Mouse (Mus musculus) erythroblast, embryonic 14.5 days (primary cell): Measurements from ENCODE around the gene Tbc1d10c. TPM values are rescaled to one million over a fixed set of nuclear protein-coding genes. Genes with fewer than 3 reads are reported as not detected.

ENCODE experiments used
- H3K27me3 ChIP-seq: 2 replicates; pipeline ENCODE4 v1.6.1; 2012; ENCODE audit warnings: inconsistent platforms; ENCODE audit not compliant: control insufficient read depth
- H3K36me3 ChIP-seq: 2 replicates; pipeline ENCODE4 v1.6.1; 2012; ENCODE audit warnings: mild to moderate bottlenecking, inconsistent platforms; ENCODE audit not compliant: control insufficient read depth
- H3K4me1 ChIP-seq: 2 replicates; pipeline ENCODE4 v1.6.1; 2012; ENCODE audit warnings: inconsistent platforms; ENCODE audit not compliant: control insufficient read depth
- H3K4me3 ChIP-seq: replicated peaks from 2 replicates; pipeline ENCODE3; 2012; ENCODE audit warnings: moderate library complexity, mild to moderate bottlenecking, inconsistent platforms
- H3K9me3 ChIP-seq: 2 replicates; pipeline ENCODE4 v1.6.1; 2012; ENCODE audit warnings: low read length, inconsistent platforms, mixed read lengths; ENCODE audit not compliant: control insufficient read depth
- GATA1 ChIP-seq: IDR thresholded peaks from 2 replicates; pipeline ENCODE4 v1.6.1; 2012; ENCODE audit warnings: low read length, inconsistent platforms, mixed read lengths
- TAL1 ChIP-seq: IDR thresholded peaks from 3 replicates; pipeline ENCODE4 v1.6.1; 2012; ENCODE audit warnings: low read length, inconsistent platforms, mixed read lengths
- polyA plus RNA-seq: library from polyadenylated mRNA; stranded (reverse); fragments of >175 nt; gene quantifications from 2 replicates; pipeline ENCODE4 v1.2.3, GENCODE M21; 2012

The Tbc1d10c gene
- polyA plus RNA-seq, 1 experiment, result 0.18 TPM

DNA sequence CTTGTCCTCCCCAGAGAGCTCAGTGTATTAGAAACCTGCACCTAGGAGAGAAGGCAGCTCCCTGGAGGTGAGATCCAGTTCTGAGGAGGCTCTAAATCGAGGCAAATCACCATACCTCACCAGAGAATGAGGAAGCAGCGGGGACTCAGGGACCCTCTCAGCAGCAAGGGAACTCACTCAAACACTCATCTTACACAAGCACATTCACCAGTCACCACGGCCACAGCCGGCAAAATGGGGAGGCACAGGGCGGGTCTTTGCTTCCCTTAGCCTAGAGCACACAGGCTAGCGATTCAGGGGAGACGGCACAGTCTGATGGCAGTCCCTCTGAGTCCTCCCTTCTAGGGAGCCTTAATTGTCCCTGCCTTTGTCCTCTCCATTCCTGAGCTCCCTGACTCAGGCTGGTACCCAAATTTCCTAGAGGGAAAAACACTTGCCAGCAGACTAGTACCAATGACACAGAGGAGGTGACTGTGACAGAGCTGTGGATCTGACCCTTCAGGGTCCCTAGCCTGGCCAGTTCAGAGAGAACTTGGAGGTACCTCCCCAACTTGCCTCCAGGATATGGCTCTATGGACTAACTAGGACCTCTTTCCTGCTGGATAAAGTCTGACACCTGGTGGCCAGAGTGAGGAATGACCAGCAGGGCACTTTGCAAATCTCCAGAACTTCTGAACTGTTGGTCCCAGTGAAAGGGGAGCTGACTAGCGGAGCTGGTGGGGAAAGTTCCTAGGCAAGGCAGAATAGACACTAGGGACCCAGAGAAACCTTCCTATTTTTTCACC is 37.0 kb upstream of the Tbc1d10c start:
- no peaks in the 10 kb centered on the region for H3K36me3 ChIP-seq
- H3K9me3 ChIP-seq, result no peaks in the 10 kb centered on the region
- no peak overlapping the region for H3K4me3 ChIP-seq
- no peak for TF ChIP-seq GATA1
- TF ChIP-seq TAL1, result no peak
- peaks cover 37% of the 10 kb centered on the region for H3K27me3 ChIP-seq
- peaks cover 45% of the 10 kb centered on the region for H3K4me1 ChIP-seq

DNA sequence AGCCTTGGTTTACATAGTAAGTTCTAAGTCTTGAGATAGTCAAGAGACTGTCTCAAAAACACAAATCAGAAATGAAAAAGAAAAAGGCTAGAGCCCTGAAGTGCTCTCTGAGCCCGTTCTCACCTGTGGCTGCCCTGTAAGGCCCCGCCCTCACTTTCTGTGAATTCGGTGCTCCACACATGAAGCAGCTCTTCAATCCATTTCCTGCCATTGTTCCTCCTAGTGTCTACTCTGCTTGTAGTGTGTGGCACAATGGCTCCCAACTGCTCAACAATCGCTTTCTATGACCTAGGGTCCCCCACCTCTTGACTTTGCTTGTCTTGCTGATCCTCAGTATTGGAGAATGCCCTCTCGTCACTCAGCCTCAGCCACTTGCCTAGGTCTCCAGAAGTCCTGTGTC is 36.4 kb upstream of the Tbc1d10c start:
- Histone ChIP-seq H3K9me3 (no peaks in the 10 kb centered on the region), H3K27me3 (peaks cover 44% of the 10 kb centered on the region), H3K4me3 (no peak overlapping the region), H3K36me3 (no peaks in the 10 kb centered on the region), H3K4me1 (peaks cover 45% of the 10 kb centered on the region)
- no peak for TF ChIP-seq GATA1

DNA sequence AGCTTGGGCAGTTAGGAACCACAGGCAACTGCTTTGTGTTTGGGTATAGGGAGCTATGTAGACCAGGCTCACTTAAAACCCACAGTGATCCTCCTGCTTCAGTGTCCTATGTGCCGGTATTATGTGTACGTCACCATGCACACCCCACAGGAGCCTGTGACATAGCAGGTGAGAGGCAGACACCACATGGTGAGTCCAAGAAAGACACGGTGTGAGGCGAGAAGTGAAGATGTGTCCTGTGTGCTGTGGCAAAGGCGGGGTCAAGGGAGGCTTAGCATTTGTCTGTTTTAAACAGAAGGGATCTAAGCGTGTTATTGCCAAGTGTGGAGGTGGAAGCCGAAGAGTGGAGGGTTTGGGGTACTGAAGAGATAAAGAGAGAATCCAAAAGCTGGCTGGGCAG is 35.7 kb upstream of the Tbc1d10c start:
- Histone ChIP-seq H3K36me3 (no peaks in the 10 kb centered on the region), H3K4me3 (no peak overlapping the region), H3K9me3 (no peaks in the 10 kb centered on the region), H3K27me3 (peaks cover 50% of the 10 kb centered on the region), H3K4me1 (peaks cover 42% of the 10 kb centered on the region)
- TF ChIP-seq GATA1 (no peak), TAL1 (no peak)

DNA sequence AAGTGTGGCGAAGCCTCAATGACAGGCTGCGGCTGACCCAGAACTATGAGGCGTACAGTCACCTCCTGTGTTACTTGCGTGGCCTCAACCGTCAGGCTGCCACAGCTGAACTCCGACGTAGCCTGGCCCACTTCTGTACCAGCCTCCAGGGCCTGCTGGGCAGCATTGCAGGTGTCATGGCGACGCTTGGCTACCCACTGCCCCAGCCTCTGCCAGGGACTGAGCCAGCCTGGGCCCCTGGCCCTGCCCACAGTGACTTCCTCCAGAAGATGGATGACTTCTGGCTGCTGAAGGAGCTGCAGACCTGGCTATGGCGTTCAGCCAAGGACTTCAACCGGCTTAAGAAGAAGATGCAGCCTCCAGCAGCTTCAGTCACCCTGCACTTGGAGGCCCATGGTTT is 31.1 kb upstream of the Tbc1d10c start:
- Histone ChIP-seq H3K9me3 (no peaks in the 10 kb centered on the region), H3K4me1 (peaks cover 29% of the 10 kb centered on the region), H3K4me3 (no peak overlapping the region), H3K27me3 (peaks cover 83% of the 10 kb centered on the region), H3K36me3 (no peaks in the 10 kb centered on the region)
- TF ChIP-seq TAL1 (no peak), GATA1 (no peak)

DNA sequence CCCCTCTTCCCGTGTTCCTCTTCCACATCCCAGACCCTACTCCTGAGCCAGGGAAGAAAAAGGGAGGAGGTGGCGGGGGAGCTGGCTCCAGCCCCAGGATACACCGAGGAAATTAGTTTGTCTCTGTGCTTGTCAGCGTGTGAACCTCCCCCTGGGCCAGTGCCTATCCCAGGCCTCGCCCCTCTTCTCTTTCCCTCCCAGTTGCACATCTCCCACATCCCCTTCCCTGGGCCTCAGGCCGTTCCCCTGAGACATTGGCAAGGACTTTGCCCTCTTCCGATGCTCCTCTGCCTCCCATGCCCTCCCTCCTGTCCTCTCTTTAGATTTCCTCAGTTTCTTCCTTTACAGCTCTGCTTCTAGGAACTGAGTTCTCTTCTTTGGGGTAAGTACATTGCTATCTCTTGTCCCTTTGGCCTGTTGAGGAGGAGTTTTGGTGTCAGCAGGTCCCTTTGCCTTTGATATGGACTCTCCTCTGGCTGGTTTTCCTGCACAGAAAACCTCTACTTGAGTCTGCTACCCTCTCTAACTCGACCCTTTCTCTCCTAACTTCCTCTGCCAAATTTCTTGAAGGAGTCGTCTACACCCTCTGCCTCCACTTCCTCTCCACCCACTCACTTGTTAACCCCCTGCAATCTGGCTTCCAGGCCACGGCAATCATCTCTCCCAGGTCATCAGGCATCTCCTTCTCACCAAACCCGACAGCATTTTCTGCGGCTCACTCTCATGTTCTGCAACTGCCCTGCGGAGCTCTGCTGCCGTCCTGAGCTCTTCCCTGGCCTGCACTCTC is 30.1 kb upstream of the Tbc1d10c start:
- Histone ChIP-seq H3K9me3 (no peaks in the 10 kb centered on the region; the same call in 1 of the 2 replicates), H3K27me3 (peaks cover 85% of the 10 kb centered on the region), H3K4me3 (no peak overlapping the region), H3K4me1 (peaks cover 29% of the 10 kb centered on the region), H3K36me3 (no peaks in the 10 kb centered on the region)
- TF ChIP-seq TAL1 (no peak), GATA1 (no peak)

DNA sequence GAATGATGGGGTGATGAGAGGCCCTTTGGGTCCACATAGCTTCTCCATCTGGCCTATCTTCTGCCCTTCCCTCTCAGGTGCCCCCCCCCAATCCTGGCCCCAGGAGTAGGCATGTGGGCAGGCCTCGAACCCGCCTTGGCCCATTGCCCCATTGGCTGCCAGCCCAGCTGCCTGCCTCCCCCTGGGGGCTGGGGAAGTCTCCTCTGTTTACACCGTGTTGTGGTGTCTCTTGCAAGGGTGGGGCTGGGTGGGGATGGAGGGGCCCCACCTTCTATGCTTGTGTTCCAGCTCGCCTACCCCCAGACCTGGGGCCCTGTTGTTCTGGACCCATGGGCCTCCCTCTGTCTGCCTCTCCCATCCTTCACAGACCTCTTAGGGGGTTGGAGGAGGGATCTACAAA is 29.3 kb upstream of the Tbc1d10c start:
- TF ChIP-seq TAL1 (no peak), GATA1 (no peak)
- H3K27me3 ChIP-seq, result peaks cover 87% of the 10 kb centered on the region

DNA sequence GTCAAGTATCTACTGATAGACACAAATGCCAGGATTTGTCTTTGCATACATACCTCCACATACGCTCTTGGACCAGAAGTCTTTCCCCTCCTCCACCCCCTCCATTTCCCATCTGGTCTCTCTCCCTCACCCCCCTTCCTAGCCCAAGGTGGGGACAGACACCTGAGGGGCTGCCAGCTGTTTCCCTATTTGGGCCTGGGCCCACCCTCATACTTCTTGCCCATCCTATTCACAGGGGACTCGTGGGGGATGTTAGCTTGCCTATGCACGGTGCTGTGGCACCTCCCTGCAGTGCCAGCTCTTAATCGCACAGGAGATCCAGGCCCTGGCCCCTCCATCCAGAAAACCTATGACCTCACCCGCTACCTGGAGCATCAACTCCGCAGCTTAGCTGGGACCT is 28.9 kb upstream of the Tbc1d10c start:
- Histone ChIP-seq H3K4me1 (peaks cover 31% of the 10 kb centered on the region), H3K36me3 (no peaks in the 10 kb centered on the region), H3K9me3 (peaks cover 1% of the 10 kb centered on the region; the same call in 1 of the 2 replicates), H3K27me3 (peaks cover 89% of the 10 kb centered on the region), H3K4me3 (no peak overlapping the region)
- TF ChIP-seq GATA1 (no peak), TAL1 (no peak)

More for the DNA sequence above, 29.3 kb upstream of the Tbc1d10c start:
- Histone ChIP-seq H3K36me3 (no peaks in the 10 kb centered on the region), H3K9me3 (no peaks in the 10 kb centered on the region; the same call in 1 of the 2 replicates), H3K4me3 (no peak overlapping the region), H3K4me1 (peaks cover 29% of the 10 kb centered on the region)

DNA sequence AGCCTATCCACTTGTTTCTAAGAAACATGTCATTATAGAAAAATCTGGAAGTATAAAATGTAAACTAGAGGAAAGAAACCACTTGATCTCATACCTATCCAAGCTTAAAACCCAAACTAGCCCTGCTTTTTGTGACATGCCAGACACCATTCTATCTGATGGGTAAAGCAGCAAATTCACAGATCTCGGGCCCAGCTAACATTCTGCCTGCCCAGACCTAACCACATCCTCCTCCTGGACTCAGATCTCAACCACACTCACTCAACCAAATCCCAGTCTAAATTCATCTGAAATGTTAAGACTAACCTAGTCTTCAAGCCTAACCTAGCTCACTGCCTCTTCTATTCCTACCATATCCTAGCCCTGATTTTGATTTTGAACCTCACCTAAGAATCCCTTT is 27.7 kb upstream of the Tbc1d10c start:
- Histone ChIP-seq H3K4me1 (peaks cover 35% of the 10 kb centered on the region), H3K27me3 (peaks cover 97% of the 10 kb centered on the region), H3K36me3 (no peaks in the 10 kb centered on the region), H3K9me3 (peaks cover 5% of the 10 kb centered on the region; the same call in 1 of the 2 replicates), H3K4me3 (no peak overlapping the region)
- TF ChIP-seq GATA1 (no peak), TAL1 (no peak)

DNA sequence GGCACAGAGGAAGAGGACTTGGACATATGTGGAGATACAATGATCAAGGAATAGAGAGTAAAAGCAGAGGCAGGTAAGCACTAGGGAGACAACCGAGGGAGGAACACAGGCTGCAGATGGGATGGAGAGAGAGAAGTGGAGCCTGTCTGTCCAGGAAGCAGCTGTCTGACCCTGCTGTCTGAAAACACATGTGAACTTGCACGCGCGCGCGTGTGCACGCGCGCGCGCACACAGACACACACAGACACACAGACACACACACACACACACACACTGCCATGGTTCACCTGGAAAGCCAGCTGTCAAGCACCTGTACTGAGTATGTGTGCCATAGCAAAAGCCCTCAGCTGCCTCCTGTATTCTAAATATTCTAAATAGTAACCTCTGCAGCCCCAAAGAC is 27.2 kb upstream of the Tbc1d10c start:
- Histone ChIP-seq H3K27me3 (peaks cover 98% of the 10 kb centered on the region), H3K9me3 (peaks cover 7% of the 10 kb centered on the region; the same call in 1 of the 2 replicates), H3K36me3 (no peaks in the 10 kb centered on the region), H3K4me1 (peaks cover 31% of the 10 kb centered on the region), H3K4me3 (no peak overlapping the region)
- TF ChIP-seq GATA1 (no peak), TAL1 (no peak)
